Mouse (Mus musculus) ovary, postnatal 10 days (tissue): ENCODE data around the gene Olfr1137.

Experiments
- DNase-seq: peaks from one replicate; pipeline ENCODE4 v3.0.0; 2022; ENCODE audit warnings: low spot score

Olfr1137 gene

GRCm38 (mm10) chr2:87713079-87713478, at the start of gene Olfr1137:
Gene Olfr1137 (minus strand): TSS chr2:87713179.
- no peak for DNase-seq

- DNase-seq, result no peak
Observed at GRCm38 (mm10) chr2:87753891-87754290, 40.9 kb upstream of the Olfr1137 start, which contains the start of gene Olfr1141. Gene Olfr1141 (minus strand): TSS chr2:87753991.

- DNase-seq, result no peak
Observed at GRCm38 (mm10) chr2:87743452-87743851, 30.5 kb upstream of the Olfr1137 start, which contains the start of gene Olfr1140. Gene Olfr1140 (plus strand): TSS chr2:87743752.

- no peak for DNase-seq
Observed at GRCm38 (mm10) chr2:87739878-87740277, 26.9 kb upstream of the Olfr1137 start, which contains the start of gene Olfr1138. Gene Olfr1138 (minus strand): TSS chr2:87739978.

- DNase-seq, result no peak
Observed at GRCm38 (mm10) chr2:87693847-87694246, 19.1 kb downstream of the Olfr1137 start, which contains the start of gene Olfr1136. Gene Olfr1136 (minus strand): TSS chr2:87693947.

- DNase-seq, result no peak
Observed at GRCm38 (mm10) chr2:87673564-87673963, 39.4 kb downstream of the Olfr1137 start, which contains the start of gene Olfr1135. Gene Olfr1135 (minus strand): TSS chr2:87673664.
